In genomic region chr9:42688143-42688542, GRCm38 (mm10) we compare ENCODE assay signal across 8 mouse cellular contexts.
DNase-seq lines count a peak whose midpoint lies in the region; ATAC-seq lines count a peak whose summit lies in the region.

No protein-coding gene starts in this region.

- H3K4me1 ChIP-seq in hindbrain, embryonic 11.5 days (replicated peaks; ENCODE audit: control insufficient read depth, insufficient read depth, low read length): no peaks in the 10 kb centered on the region
- H3K4me1 ChIP-seq in hindbrain, embryonic 16.5 days (ENCODE audit: control insufficient read depth, insufficient read depth, low read depth, low read length): peaks cover 2% of the 10 kb centered on the region; the same call in 1 of the 2 replicates
- no peaks in the 10 kb centered on the region for H3K4me1 ChIP-seq in liver, embryonic 11.5 days (replicated peaks; ENCODE audit: control insufficient read depth, insufficient read depth, low read length)

- peak; percentile 75 for DNase-seq in hindbrain, embryonic 11.5 days (ENCODE audit: low spot score)
- DNase-seq in adrenal gland, adult 18-20 months (ENCODE audit: low spot score in 2 of 2): peak; percentile 65 to 73
- DNase-seq in embryo, embryonic 10 days (ENCODE audit: low spot score): peak; percentile 71
- DNase-seq in induced T-regulatory cell, adult 2 months (ENCODE audit: low read depth): peak; percentile 54
- DNase-seq in liver, embryonic 11.5 days (ENCODE audit: low spot score): peak; percentile 54
- peak; percentile 18 for DNase-seq in right cerebral cortex, adult 18-20 months
- peak; percentile 62 for DNase-seq in urinary bladder, postnatal 25 days (ENCODE audit: low spot score)

- no peak for ATAC-seq in hindbrain, embryonic 11.5 days (ENCODE audit: low FRiP score)
- no peak for ATAC-seq in hindbrain, embryonic 16.5 days
- no peak for ATAC-seq in liver, embryonic 11.5 days (replicated peaks; ENCODE audit: low FRiP score)

- 37% methylated on average over 4 of the region's 4 CpGs for WGBS in hindbrain, embryonic 11.5 days
- 29% methylated on average over 4 of the region's 4 CpGs for WGBS in hindbrain, embryonic 16.5 days
- 33% methylated on average over 4 of the region's 4 CpGs for WGBS in liver, embryonic 11.5 days

- H3K9ac ChIP-seq in hindbrain, embryonic 11.5 days (ENCODE audit: low read depth, low read length): no peak overlapping the region
- no peak overlapping the region for H3K9ac ChIP-seq in hindbrain, embryonic 16.5 days (ENCODE audit: low read depth, low read length)
- no peak overlapping the region for H3K9ac ChIP-seq in liver, embryonic 11.5 days (ENCODE audit: low read depth, low read length)

- no peaks in the 10 kb centered on the region for H3K36me3 ChIP-seq in hindbrain, embryonic 11.5 days (ENCODE audit: control insufficient read depth, insufficient read depth, low read length)
- H3K36me3 ChIP-seq in hindbrain, embryonic 16.5 days (ENCODE audit: control insufficient read depth, insufficient read depth, low read length): no peaks in the 10 kb centered on the region
- no peaks in the 10 kb centered on the region for H3K36me3 ChIP-seq in liver, embryonic 11.5 days (ENCODE audit: control insufficient read depth, insufficient read depth, low read length)

- H3K27me3 ChIP-seq in hindbrain, embryonic 11.5 days (ENCODE audit: control insufficient read depth, insufficient read depth, low read length): no peaks in the 10 kb centered on the region
- no peaks in the 10 kb centered on the region for H3K27me3 ChIP-seq in hindbrain, embryonic 16.5 days (replicated peaks; ENCODE audit: control insufficient read depth, insufficient read depth, low read length)
- no peaks in the 10 kb centered on the region for H3K27me3 ChIP-seq in liver, embryonic 11.5 days (replicated peaks; ENCODE audit: control insufficient read depth, insufficient read depth, low read length)

- no peak overlapping the region for H3K4me3 ChIP-seq in hindbrain, embryonic 11.5 days (ENCODE audit: low read depth, low read length)
- H3K4me3 ChIP-seq in hindbrain, embryonic 16.5 days (ENCODE audit: low read length): no peak overlapping the region
- no peak overlapping the region for H3K4me3 ChIP-seq in liver, embryonic 11.5 days (ENCODE audit: low read depth, low read length)

- H3K9me3 ChIP-seq in hindbrain, embryonic 11.5 days (ENCODE audit: control insufficient read depth, low read length): no peaks in the 10 kb centered on the region
- no peaks in the 10 kb centered on the region for H3K9me3 ChIP-seq in hindbrain, embryonic 16.5 days (ENCODE audit: control insufficient read depth, low read length)
- H3K9me3 ChIP-seq in liver, embryonic 11.5 days (ENCODE audit: control insufficient read depth, low read length): no peaks in the 10 kb centered on the region

- no peak overlapping the region for H3K4me2 ChIP-seq in hindbrain, embryonic 11.5 days (replicated peaks; ENCODE audit: low read depth, low read length)
- no peak overlapping the region for H3K4me2 ChIP-seq in hindbrain, embryonic 16.5 days (ENCODE audit: low read length)
- H3K4me2 ChIP-seq in liver, embryonic 11.5 days: no peak overlapping the region

- H3K27ac ChIP-seq in hindbrain, embryonic 11.5 days (ENCODE audit: low read depth, low read length): no peak overlapping the region
- no peak overlapping the region for H3K27ac ChIP-seq in hindbrain, embryonic 16.5 days (ENCODE audit: low read depth, low read length)
- no peak overlapping the region for H3K27ac ChIP-seq in liver, embryonic 11.5 days (ENCODE audit: low read depth, low read length)

Comparison
In these comparisons a context has a peak if more than half of its experiments do, and no peak if none do; other contexts are left out.
1. DNase-seq: peak in every context shown above with its lines; median percentile 75 in hindbrain, embryonic 11.5 days; 71 in embryo, embryonic 10 days; 69 in adrenal gland, adult 18-20 months; 62 in urinary bladder, postnatal 25 days; 54 in induced T-regulatory cell, adult 2 months; 54 in liver, embryonic 11.5 days; 18 in right cerebral cortex, adult 18-20 months.